Mouse (Mus musculus): ENCODE measurements at regions not wholly inside any gene's neighbourhood (a gene's known extent, or its start where the extent isn't known, plus 50 kb on each side); places are given as distances from the start of the nearest gene placed in this dataset.
A peak's percentile ranks its signal among the peaks of the same experiment; 100 is the strongest.

DNA sequence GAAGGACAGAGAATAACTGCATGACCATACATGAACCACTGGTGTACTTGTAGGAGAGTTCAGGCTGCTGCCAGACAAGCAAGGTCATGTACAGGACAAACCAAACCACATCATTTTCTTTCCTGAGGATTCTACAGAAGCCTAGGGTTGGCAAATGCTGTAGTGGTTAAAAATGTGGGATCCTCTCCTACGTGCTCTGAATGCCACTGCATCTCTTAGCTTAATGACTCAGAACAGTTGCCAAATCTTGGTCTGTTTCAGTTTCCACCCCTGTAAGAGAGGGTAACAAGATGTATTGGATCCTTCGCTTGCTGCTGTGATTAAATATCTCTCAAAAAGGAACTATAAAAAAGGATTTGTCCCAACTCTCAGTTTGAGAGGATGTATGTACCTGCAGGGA is 938.1 kb downstream of the 4930444P10Rik start:
- DNase-seq (ENCODE audit: low read depth, low spot score), result no peak

DNA sequence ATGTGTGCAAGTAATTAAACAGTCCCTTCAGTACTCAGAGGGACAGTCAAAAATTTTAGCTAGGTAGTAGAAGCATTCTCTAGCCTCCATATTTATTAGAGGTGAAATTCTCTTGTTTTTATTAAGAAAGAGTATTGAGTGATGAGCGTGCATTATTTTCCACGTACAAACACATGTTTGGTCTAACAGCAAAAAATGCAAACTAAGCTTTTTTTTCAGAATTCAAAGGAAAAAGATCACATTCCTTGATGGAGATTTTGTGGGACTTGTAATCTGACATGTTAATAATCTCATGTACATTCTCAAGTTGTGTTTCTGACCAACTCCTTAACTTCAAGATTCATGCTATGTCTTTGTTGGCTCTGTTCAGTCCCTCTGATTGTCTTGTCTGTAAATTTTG is 939.2 kb downstream of the 4930444P10Rik start:
- no peak for DNase-seq (ENCODE audit: low read depth, low spot score)

- DNase-seq (ENCODE audit: low read depth, low spot score), result no peak
Measured at GRCm38 (mm10) chr1:15143922-15144591, 949.1 kb downstream of the 4930444P10Rik start.

DNA sequence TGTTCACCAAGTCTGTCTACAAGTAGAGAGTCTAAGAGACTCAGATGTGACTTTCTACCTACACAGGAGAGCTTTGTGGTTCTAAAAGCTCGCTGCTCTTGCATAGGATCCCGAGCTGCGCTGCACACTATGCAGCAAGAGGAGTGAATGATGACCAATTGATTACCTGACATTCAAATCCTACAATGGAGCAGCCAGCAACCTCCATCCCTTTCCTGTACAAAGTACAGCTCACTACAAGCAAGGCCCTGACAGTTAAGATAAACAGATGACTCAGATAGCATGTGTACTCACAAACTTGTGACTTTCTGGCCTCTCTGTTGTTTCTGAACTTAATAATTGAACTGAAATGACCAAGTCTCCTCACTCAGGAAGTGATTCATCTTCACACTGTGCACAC is 974.7 kb downstream of the 4930444P10Rik start:
- DNase-seq (ENCODE audit: low read depth, low spot score), result no peak

DNA sequence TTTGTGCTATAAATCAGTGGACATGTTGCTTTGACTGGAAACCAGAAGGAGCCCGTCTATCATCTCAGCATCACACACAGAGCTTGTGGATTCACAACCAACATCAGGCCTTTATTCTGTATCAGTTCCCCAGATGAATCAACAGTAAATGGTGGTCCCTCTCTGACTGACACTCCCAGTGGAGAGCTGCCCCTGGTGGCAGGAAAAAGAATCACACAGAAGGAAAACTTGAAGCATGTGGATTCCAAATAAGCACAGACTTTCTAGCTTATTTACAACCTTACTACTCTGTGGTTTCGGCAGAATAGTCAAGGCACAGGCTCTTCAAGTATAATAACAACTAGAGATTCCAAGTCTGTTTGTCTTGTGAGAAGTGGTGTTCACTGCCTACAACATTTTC is 981.7 kb downstream of the 4930444P10Rik start:
- no peak for DNase-seq (ENCODE audit: low read depth, low spot score)

DNA sequence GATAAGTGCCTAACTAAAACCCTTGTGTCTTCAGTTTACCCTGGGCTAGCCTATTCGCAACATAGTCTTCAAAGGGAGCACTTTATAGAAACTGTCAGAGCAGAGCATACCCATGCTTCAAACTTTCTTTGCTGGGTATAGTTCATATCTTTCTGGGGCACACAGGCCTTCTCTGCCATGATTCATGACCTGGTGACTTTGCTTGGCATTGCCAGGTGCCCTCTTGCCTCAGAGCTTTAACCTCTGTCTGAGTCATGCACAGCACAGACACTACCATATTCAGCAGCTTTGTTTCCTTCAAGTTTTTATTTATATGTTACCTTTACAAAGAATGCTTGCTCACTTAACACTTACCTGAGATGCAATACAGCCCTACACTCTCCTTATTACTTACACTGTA is 1022.8 kb downstream of the 4930444P10Rik start:
- no peak for DNase-seq (ENCODE audit: low read depth, low spot score)

- no peak for DNase-seq (ENCODE audit: low read depth, low spot score)
Measured at GRCm38 (mm10) chr1:15034047-15034446, 1059.1 kb downstream of the 4930444P10Rik start.

GRCm38 (mm10) chr1:15018460-15018779 is 1074.7 kb downstream of the 4930444P10Rik start:
- no peak for DNase-seq (ENCODE audit: low read depth, low spot score)

DNA sequence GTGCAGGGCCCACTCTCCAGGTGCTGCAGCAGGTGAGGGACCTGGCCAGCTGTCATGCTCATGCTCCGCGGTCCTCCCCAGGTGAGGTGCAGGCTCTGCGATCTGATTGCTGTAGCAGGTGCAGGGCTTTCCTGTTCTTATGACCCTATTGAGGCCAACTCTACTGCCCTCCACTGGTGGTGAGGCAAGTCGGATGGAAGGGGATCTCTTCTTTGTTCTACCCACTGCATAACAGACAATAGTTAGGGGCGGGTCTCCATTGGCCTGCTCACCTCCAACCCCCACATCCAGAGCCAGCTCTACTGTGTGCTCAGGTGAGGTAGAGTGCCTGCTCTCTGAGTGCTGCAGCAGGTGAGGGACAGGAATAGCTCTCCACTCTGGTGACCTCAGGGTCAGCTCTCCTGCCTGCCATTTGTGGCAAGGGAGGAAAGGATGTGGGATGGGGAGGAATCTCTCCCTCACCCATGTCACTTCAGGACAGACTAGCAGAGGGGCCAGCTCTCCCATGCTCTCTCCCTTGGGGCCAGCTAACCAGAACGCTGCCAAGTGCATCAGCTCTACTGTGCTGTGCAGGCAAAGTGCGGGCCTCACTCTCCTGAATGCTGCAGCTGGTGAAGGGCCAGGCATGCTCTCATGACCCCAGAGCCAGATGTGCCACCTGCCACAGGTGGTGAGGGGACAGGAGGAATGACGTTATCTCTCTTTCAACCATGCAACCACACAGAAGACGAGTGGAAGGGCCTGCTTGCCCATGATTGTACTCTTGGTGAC is 1075.3 kb downstream of the 4930444P10Rik start:
- no peak for DNase-seq (ENCODE audit: low read depth, low spot score)

DNA sequence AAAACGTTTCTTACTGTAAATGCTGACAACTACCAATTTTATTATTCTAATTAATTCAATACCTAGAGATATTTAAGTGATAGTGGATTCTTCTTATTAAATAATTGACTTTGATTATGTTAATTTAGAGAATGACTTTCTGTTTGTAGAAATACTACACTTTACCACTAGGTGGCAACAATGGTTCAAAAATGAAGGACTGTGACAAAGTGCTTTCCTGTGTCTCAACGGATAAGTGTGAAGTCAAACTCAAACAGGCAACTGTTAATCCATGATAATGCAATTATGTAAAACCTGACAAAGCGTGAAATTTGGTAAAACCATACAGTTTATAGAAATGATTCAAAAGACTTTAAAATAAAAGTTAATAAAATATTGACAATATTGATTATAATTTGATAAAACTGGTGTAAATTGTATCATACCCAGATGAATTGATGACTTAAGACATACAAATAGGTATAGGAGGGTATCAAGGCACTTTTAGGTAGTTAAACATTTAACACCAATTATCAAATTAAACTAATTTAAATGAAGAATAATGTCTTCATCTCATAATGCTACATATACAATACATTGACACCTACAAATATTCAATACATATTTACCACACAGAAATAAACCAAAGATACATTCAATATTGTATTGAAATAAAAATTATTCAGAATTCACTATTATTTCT is 1085.3 kb downstream of the 4930444P10Rik start:
- DNase-seq (ENCODE audit: low read depth, low spot score), result peak; percentile 37

DNA sequence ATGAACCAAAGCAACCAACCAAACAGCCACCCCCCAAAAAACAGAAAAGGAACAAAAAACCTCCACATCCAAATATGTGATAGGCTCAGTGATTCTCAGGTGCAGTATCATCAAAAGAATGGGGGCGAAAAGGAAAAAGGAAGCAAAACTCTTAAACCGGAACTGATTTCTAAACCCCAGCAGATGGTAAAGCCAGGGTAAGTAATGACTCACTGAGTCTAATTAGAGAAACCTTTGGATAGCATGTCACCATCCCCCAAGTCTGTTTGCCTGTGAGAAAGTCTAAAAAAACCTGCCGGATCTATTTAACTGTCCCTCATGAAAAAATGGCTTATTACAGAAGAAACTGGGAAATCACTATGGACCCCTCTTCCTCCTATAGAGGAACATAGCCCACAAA is 1097.8 kb downstream of the 4930444P10Rik start:
- no peak for DNase-seq (ENCODE audit: low read depth, low spot score)

DNA sequence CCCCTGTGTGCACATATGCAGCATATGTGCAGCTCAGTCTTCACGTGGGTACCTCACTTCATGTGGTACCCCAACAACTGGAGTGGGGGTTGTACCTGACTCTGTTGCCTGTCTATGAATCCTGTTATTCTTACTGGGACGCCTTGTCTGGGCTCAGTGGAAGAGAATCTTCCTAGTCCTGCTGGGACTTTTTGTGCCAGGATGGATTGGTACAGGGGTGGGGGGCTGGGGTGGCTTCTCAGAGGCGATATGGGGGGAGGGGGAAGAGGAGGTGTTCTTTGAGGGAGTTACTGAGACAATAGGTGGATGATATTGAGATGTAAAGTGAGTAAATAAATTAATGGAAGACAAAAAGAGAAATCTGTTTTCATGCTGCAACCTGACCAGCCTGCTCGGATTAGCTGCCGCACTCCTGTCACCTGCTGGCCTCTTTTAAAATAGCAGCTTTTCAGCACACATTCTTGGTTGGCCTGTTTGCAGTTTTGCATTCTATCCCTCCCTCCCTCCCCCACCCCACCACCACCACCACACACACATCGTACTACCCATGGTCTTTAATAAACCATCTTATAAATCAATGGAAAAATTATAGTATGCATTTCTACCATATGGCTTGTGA is 1112.9 kb downstream of the 4930444P10Rik start:
- no peak for DNase-seq (ENCODE audit: low read depth, low spot score)

Data from retina, postnatal 7 days (tissue).